Mouse (Mus musculus): Measurements from ENCODE around the gene Cxcl9.

DNA sequence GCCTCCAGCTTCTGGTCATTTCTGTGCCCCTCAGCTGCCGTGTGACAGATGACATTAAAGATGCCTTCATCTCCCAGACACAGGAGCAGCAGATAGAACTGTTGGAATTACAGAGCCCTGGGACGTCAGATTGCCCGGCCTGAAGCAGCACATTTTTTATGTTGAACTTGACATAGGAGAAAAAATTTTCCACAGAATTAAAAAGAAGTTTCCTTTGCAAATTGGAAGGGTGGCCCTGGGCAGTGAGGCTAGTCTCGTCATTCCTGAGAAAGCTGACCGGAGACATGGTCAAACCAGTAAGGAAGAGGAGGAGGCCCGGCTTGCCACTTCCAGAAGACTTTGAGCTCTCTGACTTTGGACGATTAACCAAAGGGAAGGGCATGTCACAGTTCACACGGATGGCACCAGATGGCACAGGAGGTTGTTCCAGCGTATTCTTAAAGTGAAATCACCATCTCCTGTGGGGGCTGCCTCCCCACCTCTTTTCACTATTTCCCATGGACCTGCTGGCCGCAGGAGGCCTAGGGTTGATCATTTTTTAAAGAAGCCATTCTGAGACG, 37.3 kb upstream of the Cxcl9 start:
- TF ChIP-seq CTCF (IDR thresholded peaks at IDR 0.05 in 2 of 3, conservative IDR thresholded peaks at IDR 0.05 in 1 of 3; ENCODE audit: control insufficient read depth in 1 of 3, insufficient read depth in 1 of 3, low read depth in 2 of 3, low read length in 3 of 3, poor library complexity in 1 of 3, severe bottlenecking in 1 of 3): no peak
- TF ChIP-seq RCOR1 (IDR thresholded peaks at IDR 0.05; ENCODE audit: low read depth, low read length): no peak
- no peak for TF ChIP-seq POLR2A (IDR thresholded peaks at IDR 0.05; ENCODE audit: control insufficient read depth in 1 of 2, insufficient read depth in 1 of 2, low read depth in 1 of 2, low read length in 2 of 2, poor library complexity in 1 of 2)
- TF ChIP-seq RAD21 (IDR thresholded peaks at IDR 0.05; ENCODE audit: low read depth, low read length): no peak
- no peak for TF ChIP-seq GATA1 (IDR thresholded peaks at IDR 0.05; ENCODE audit: low read depth, low read length)
- TF ChIP-seq MYC (IDR thresholded peaks at IDR 0.05; ENCODE audit: low read depth, low read length): no peak
- TF ChIP-seq MAX (IDR thresholded peaks at IDR 0.05; ENCODE audit: low read length): no peak
- no peak for TF ChIP-seq HCFC1 (IDR thresholded peaks at IDR 0.05; ENCODE audit: low read depth, low read length)

All from MEL (cell line).